Mouse (Mus musculus): Measurements from ENCODE around the gene Pak3. TPM values are rescaled to one million over a fixed set of nuclear protein-coding genes. Genes with fewer than 3 reads are reported as not detected.

The Pak3 gene
- polyA plus RNA-seq, 1 experiment: not detected

DNA sequence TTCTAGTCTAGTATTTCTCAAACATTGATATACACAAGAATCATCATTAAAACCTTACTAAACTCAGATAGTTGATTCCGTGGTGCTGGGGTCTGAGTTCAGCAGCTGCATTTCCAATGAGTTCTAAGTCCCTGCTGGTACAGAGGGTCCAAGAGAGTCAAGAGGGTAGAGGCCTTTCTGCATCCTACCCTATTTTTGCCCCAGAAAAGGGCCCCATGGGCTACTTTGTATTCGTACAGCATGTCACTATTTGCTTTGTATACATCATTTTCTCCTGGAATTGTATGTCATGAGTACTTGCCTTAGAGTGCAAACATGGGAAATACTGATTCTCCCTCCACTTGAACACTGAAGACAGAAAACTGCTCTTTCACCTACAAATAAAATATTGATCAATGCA is 24.4 kb downstream of the Pak3 start:
- Histone ChIP-seq H3K27ac (ENCODE audit: insufficient read depth, low read depth, low read length) (no peak overlapping the region), H3K4me3 (ENCODE audit: insufficient read depth, low read depth, low read length) (no peak overlapping the region), H3K4me1 (ENCODE audit: control insufficient read depth, insufficient read depth, low read length) (peaks cover 4% of the 10 kb centered on the region; the same call in 1 of the 2 replicates)
- WGBS: 70% methylated on average over 2 of the region's 2 CpGs
- TF ChIP-seq POLR2A (IDR thresholded peaks at IDR 0.05; ENCODE audit: insufficient read depth, low read depth, low read length) (no peak), CTCF (IDR thresholded peaks at IDR 0.05; ENCODE audit: insufficient read depth, low read depth, low read length) (no peak)

DNA sequence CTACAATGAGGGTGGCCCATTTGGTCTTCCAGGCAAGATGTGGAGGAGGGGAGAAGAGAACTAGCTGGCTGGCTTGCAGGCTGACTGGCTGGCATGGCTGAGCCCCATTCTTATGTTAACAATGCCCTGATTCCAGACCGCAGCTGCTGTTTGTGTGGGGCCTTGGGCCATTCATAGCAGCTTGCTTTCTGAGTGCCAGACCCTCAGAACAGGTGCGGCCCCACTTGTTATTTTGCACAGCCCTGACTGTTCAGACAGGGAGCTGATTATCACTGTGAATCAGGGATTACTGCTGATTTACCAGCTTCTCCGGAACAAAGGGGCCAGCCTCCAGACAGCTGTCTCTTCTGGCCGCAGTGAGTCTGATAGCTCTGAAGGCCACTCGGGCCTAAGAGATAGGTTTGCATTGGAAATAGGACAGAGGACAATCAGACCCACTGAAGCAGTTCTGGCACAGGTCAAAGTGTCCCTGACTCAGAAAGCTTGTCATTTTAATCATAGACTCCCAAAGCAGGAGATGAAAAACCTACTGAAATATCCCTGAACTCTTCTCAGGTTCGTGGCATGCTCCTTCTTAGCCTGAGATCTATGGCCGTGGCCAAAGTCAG is 24.9 kb downstream of the Pak3 start:
- H3K27ac ChIP-seq (ENCODE audit: insufficient read depth, low read depth, low read length): no peak overlapping the region
- peaks cover 4% of the 10 kb centered on the region; the same call in 1 of the 2 replicates for H3K4me1 ChIP-seq (ENCODE audit: control insufficient read depth, insufficient read depth, low read length)
- WGBS: 41% methylated on average over 7 of the region's 7 CpGs
- no peak for TF ChIP-seq CTCF (IDR thresholded peaks at IDR 0.05; ENCODE audit: insufficient read depth, low read depth, low read length)
- no peak overlapping the region for H3K4me3 ChIP-seq (ENCODE audit: insufficient read depth, low read depth, low read length)

DNA sequence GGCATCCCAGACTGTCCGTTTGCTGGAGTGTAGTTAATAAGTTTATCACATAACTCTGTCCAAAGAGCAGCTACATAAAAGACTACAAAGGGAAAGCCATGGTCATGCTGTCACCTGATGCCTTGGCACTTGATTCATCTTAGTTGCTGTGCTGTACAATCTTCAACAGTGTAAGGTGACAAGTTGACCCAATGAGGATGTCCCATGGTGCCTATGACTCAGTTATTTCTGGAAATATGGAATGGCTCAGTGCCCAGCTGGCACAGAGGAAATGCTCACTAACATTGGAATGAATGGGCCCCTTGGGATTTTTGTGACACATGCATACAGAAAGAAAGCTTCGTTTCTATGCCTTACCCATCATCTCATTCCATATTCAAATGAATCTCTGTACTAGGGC is 55.3 kb downstream of the Pak3 start:
- TF ChIP-seq CTCF (IDR thresholded peaks at IDR 0.05; ENCODE audit: insufficient read depth, low read depth, low read length): no peak
- TF ChIP-seq POLR2A (IDR thresholded peaks at IDR 0.05; ENCODE audit: insufficient read depth, low read depth, low read length): no peak
- no peak overlapping the region for H3K4me3 ChIP-seq (ENCODE audit: insufficient read depth, low read depth, low read length)

DNA sequence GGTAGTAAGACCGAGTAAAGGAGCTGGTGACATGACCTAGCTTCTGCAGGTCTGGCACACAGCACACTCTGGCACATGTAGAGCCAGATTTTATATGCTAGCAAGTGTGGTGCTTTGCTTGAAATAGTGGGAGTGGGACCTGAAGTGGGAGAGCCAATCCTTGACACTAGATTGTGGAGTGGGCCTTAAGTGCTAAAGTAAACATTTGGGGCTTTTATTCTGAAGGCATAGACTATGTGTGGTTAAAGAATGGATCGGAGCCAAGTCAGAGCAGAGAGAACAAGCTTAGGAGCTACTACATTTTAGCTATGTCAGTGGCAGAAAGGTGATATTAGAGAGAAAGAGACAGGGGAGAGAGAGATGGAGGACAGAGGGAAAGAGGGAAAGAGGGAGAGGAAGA is 61.5 kb downstream of the Pak3 start:
- no peak overlapping the region for H3K4me3 ChIP-seq (ENCODE audit: insufficient read depth, low read depth, low read length)
- no peaks in the 10 kb centered on the region for H3K4me1 ChIP-seq (ENCODE audit: control insufficient read depth, insufficient read depth, low read length)
- no peak overlapping the region for H3K27ac ChIP-seq (ENCODE audit: insufficient read depth, low read depth, low read length)
- no peak for TF ChIP-seq CTCF (IDR thresholded peaks at IDR 0.05; ENCODE audit: insufficient read depth, low read depth, low read length)
- TF ChIP-seq POLR2A (IDR thresholded peaks at IDR 0.05; ENCODE audit: insufficient read depth, low read depth, low read length): no peak
- 67% methylated on average over 2 of the region's 2 CpGs for WGBS

More for the DNA sequence above, 55.3 kb downstream of the Pak3 start:
- H3K27ac ChIP-seq (ENCODE audit: insufficient read depth, low read depth, low read length): no peak overlapping the region
- H3K4me1 ChIP-seq (ENCODE audit: control insufficient read depth, insufficient read depth, low read length): no peaks in the 10 kb centered on the region
- WGBS: 71% methylated on average over 2 of the region's 2 CpGs

DNA sequence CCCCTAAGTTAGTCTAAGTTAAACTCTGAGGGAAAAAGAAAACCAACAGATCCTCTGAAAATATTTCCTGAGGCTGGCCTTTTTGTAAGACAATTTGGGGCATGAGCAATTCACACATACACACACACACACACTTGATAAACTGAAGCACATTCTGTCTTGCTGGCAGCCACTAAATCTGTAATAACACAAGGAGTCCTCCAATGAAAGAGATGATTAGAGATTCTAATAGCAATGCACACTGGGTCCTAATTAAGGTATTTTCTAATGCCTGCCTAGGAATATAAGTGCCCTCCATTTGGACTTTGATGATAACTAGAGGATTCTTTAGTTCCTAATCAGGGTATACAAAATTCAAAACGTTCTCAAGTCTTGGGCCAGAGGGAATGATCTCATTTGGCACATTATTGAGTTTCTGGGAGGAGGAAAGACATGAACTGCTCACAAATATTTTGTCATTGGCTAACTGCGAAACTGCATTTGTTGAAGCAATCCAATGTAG is 62.1 kb downstream of the Pak3 start:
- no peaks in the 10 kb centered on the region for H3K4me1 ChIP-seq (ENCODE audit: control insufficient read depth, insufficient read depth, low read length)
- no peak for TF ChIP-seq POLR2A (IDR thresholded peaks at IDR 0.05; ENCODE audit: insufficient read depth, low read depth, low read length)
- TF ChIP-seq CTCF (IDR thresholded peaks at IDR 0.05; ENCODE audit: insufficient read depth, low read depth, low read length): no peak
- 52% methylated on average over 2 of the region's 2 CpGs for WGBS
- no peak overlapping the region for H3K27ac ChIP-seq (ENCODE audit: insufficient read depth, low read depth, low read length)
- no peak overlapping the region for H3K4me3 ChIP-seq (ENCODE audit: insufficient read depth, low read depth, low read length)

DNA sequence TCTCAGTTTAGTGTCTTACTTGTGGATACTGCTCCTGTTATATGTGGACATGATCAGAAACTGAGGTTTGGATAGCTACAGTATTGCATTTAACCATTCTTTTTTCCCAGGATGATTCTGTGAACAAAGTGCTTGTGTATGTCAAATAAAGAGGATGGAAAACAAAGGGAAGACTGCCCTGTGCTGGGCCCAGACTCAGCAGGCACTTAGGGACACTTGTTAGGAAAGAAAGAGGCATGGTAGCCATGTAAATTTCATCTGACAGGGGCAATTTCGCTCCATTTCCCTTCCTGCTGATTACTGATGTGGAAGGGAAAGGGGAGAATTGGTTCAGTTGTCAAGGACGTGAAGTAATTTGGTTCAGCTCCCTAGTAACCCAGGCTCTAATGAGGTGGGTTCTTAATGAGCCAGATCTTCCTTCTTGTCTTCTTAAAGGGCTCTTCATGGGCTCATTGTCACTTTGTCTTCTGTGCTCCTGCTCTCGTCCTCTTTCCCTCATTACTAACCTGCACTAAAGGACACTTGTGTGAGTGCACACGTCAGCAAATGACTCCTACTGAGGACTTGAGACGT is 88.6 kb downstream of the Pak3 start:
- H3K4me3 ChIP-seq (ENCODE audit: insufficient read depth, low read depth, low read length): no peak overlapping the region
- no peak overlapping the region for H3K27ac ChIP-seq (ENCODE audit: insufficient read depth, low read depth, low read length)
- TF ChIP-seq CTCF (IDR thresholded peaks at IDR 0.05; ENCODE audit: insufficient read depth, low read depth, low read length): no peak
- no peaks in the 10 kb centered on the region for H3K4me1 ChIP-seq (ENCODE audit: control insufficient read depth, insufficient read depth, low read length)
- 56% methylated on average over 5 of the region's 5 CpGs for WGBS

DNA sequence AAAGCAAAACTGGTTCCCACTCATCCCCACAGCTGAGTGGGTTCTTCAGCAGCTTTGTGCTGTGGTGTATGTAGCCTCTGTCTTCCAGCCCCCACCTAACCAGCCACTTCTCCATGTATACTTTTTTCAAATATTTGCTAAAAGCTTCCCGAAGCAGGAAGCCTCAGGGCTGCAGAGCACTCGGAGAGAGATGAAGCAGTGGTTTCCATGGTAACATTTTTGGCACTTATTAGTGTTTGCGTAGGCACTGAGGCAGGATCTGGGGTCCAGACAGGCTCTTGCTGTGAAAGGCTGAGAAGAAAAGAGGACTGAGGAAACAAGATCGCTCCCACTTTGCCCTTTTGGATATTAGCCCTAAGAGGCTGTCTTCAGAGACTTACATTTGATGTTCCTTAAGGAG is 100.3 kb downstream of the Pak3 start:
- H3K4me1 ChIP-seq (ENCODE audit: control insufficient read depth, insufficient read depth, low read length): no peaks in the 10 kb centered on the region
- no peak overlapping the region for H3K4me3 ChIP-seq (ENCODE audit: insufficient read depth, low read depth, low read length)
- H3K27ac ChIP-seq (ENCODE audit: insufficient read depth, low read depth, low read length): no peak overlapping the region; the same call in 1 of the 2 replicates
- 31% methylated on average over 4 of the region's 4 CpGs for WGBS
- TF ChIP-seq CTCF (IDR thresholded peaks at IDR 0.05; ENCODE audit: insufficient read depth, low read depth, low read length): no peak
- TF ChIP-seq POLR2A (IDR thresholded peaks at IDR 0.05; ENCODE audit: insufficient read depth, low read depth, low read length): no peak

DNA sequence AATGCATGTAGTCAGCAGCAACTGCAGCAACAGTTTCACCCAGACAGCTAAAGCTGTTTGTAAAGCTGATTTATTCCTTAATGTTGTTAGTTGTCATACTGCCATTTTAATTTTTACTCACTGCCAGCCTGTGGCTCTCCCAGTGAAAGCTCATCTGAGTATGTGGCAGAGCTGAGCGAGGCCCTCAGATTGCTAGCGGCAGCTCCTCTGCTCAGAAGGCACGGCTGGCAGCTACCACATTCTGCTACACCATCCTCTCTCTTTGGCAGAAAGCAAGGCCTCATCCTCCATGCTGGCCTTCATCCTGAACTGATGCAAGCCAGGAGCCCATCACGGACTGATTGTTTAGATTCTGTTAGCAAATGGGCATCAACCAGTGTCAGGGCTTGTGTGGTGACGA is 109.4 kb downstream of the Pak3 start:
- no peak overlapping the region for H3K27ac ChIP-seq (ENCODE audit: insufficient read depth, low read depth, low read length)
- WGBS: 75% methylated on average over 5 of the region's 5 CpGs
- TF ChIP-seq POLR2A (IDR thresholded peaks at IDR 0.05; ENCODE audit: insufficient read depth, low read depth, low read length) (no peak), CTCF (IDR thresholded peaks at IDR 0.05; ENCODE audit: insufficient read depth, low read depth, low read length) (no peak)
- no peaks in the 10 kb centered on the region for H3K4me1 ChIP-seq (ENCODE audit: control insufficient read depth, insufficient read depth, low read length)
- no peak overlapping the region for H3K4me3 ChIP-seq (ENCODE audit: insufficient read depth, low read depth, low read length)

DNA sequence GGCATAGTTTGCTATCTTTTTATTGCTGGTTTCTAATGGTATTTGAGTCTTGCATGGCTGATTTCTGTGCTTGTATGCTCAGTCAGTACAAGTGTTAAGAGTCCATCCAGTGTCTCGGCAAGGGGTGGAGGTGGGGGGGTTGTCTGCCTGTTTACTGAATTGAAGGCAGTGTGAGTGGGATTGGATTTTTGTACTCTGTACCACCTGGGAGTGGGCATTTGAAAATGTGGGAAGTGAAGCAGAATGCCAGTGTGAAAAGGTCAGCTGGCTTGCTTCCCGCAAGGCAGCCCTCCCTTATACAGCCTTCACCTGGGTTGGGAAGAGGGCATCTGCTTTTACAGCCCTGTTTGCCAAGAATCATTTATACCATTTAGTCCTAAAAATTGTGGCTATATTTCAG is 125.5 kb downstream of the Pak3 start:
- Histone ChIP-seq H3K27ac (ENCODE audit: insufficient read depth, low read depth, low read length) (no peak overlapping the region), H3K4me1 (ENCODE audit: control insufficient read depth, insufficient read depth, low read length) (no peaks in the 10 kb centered on the region), H3K4me3 (ENCODE audit: insufficient read depth, low read depth, low read length) (no peak overlapping the region)
- TF ChIP-seq POLR2A (IDR thresholded peaks at IDR 0.05; ENCODE audit: insufficient read depth, low read depth, low read length): no peak
- TF ChIP-seq CTCF (IDR thresholded peaks at IDR 0.05; ENCODE audit: insufficient read depth, low read depth, low read length): no peak
- WGBS: 77% methylated on average over 2 of the region's 2 CpGs

Measured in olfactory bulb, adult 2 months (tissue).